Mouse (Mus musculus): ENCODE data around the gene Plod2. TPM values are rescaled to one million over a fixed set of nuclear protein-coding genes. Genes with fewer than 3 reads are reported as not detected.

Plod2 gene
- total RNA-seq, 2 experiments from 2014 or later = 17.2 to 20.9 TPM

DNA sequence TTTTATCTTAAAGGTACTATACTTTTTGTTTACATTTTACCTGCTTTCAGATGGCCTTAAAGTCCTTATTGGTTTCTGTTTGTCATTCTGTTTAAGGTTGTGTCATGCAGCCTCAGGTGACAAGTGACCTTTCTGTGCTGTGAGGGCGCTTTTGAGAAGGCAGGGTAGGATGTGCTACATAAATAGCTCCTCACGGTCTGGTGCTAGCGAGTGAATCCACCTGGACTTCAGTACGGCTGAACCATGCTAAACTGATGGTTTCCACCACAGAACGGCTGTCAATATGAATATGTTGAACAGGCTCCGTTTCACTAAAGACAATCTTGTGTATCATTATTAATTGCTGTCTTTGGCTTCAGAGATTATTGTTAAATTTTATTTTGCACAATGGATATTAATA, 52.5 kb downstream of the Plod2 start:
- no peak for DNase-seq (ENCODE audit: low spot score)
- intact Hi-C loops (cut with DNase I) = loop anchor here (5.0 kb wide), 1 partner anchor 97 kb away; no protein-coding TSS in a partner anchor

- intact Hi-C loops (cut with DNase I) = loop anchor here (5.0 kb wide), 1 partner anchor 48 kb away; no protein-coding TSS in a partner anchor
- no peak for DNase-seq (ENCODE audit: low spot score)
Observed at GRCm38 (mm10) chr9:92595296-92595695, 53.3 kb downstream of the Plod2 start.

DNA sequence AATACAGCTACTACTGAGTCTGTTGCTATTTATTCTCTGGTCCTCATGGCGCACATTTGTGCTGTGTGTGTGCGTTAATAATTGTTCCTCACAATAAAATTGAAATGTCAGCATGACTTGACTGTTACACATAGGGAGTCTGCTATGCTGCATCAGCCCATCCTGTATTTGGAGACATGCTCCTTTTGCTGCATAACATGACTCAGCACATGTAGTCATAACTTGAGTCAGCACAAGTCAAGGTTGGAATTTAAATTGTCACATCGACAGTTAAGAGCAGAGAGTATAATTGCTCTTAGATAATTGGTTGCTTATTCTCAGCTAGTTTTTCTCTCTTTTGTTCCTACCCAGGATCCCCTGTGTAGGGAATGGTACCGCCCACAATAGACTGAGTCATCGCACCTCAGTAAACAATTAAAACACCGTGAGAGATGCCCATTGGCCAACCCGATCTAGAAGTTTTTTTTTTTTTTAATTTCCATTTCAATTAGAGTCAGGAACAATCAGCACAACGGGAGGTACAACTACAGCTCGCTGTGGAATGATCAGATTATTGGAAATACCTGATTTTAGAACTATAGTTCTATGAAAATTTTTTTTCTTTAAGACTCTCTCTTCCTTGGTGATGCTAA, 55.0 kb downstream of the Plod2 start:
- intact Hi-C loops (cut with DNase I) = loop anchor here (5.0 kb wide), 1 partner anchor 50 kb away; no protein-coding TSS in a partner anchor
- DNase-seq (ENCODE audit: low spot score) = no peak

DNA sequence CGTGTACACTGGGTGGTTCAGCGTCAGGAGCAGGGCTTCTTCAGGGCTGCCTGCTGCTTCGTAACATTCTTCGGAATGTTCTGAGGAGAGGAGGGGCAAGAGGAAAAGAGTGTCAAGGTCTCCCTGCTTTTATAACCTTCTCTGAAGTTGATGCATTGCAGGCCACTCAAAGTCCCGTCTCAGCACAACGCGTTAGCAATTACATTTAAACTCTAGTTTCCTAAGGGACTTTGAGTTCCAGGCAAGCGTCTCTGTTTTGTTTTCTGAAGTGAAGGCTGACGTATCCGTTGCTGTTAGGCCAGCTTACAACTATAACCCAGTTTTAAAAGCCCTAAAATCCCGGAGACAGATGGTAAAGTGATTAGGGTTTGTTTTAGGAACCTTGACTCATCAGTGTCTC, 55.8 kb downstream of the Plod2 start:
- intact Hi-C loops (cut with DNase I) = loop anchor here (5.0 kb wide), 1 partner anchor 50 kb away; no protein-coding TSS in a partner anchor
- DNase-seq (ENCODE audit: low spot score) = no peak

DNA sequence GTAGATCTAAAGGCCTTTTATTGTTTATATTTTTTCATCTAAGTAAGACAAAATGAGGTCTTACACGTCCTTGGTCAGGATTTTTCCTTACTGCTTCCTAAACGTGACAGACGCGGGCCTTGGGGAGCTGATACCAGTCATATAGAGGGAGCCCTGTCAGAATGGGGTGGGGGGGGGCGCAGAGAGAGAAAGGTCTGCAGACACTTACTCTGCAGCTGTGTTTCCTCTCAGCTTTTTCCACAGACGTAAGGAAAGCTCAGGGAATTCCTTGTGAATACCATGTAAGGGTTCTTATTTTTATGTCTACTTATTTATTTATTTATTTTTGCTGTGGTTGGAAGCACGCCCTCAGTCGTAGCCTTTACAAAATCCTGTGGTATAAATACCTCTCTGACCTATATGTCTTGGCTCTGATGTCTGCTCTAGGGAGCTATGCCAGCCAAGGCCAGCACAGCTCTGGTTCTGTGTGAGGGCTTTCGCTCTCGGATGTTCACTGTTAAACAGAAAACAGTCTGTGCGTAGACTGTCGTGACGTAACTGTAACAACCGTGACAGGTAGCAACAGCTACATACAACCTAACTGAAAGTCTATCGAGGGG, 58.0 kb downstream of the Plod2 start:
- no peak for DNase-seq (ENCODE audit: low spot score)
- intact Hi-C loops (cut with DNase I) = loop anchor here (5.0 kb wide), 1 partner anchor 53 kb away; no protein-coding TSS in a partner anchor

- intact Hi-C loops (cut with DNase I) = no loop called here
- no peak for DNase-seq (ENCODE audit: low spot score)
Observed at GRCm38 (mm10) chr9:92601551-92601950, 59.5 kb downstream of the Plod2 start.

GRCm38 (mm10) chr9:92603541-92603940, 61.5 kb downstream of the Plod2 start:
- intact Hi-C loops (cut with DNase I) = no loop called here
- no peak for DNase-seq (ENCODE audit: low spot score)

DNA sequence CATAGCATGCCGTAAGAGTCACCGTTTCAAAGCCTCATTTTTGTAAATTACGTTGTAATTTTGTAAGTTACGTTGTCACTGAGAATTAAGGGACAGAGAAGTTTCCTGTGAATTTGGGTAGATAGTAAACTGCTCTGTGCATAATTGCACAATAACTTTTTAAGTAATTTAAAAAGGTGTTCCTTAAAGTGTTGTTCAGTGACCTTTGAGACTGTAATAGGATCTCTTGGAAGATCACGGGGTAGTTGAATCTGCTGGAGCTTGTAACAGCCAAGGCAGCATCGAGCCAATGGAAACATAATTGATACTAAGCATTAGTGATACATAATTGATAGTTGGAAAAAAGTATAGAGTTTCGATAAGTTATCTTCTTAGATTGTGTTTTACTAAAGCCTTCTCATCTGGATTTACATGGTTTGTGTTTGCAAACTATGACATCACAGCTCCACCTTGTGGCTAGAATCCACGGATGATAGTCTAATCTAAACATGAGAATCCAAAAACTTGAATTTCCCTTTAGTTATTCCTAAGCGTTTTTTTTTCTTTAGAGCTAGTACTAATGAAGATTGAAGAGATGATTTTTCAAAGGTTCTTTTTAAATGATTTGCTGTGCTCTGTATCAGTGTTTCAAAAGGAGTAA, 68.7 kb downstream of the Plod2 start:
- intact Hi-C loops (cut with DNase I) = loop anchor here (1.0 to 10.0 kb wide), 3 partner anchors 111 to 393 kb away; no protein-coding TSS in a partner anchor
- DNase-seq (ENCODE audit: low spot score) = no peak

DNA sequence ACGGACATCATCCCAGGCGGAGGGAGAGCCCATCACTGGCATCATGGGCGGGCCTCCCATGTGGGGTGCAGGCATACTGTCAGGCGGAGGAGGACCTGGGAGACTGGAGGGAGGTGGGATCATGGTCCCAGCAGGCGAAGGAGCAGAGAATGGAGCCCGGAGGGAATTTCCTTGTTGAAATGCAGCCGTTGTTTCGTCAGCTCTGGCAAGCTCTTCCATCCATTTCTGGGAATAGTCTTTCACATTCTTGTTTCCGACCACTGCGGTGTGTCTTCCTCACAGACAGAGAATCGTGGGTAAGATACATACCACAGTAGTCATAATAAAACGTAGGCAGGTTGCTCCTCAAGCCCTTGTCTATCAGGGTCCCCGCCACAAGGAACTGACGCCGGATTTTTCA, 70.6 kb downstream of the Plod2 start:
- intact Hi-C loops (cut with DNase I) = loop anchor here (5.0 to 10.0 kb wide), 2 partner anchors 262 to 395 kb away; no protein-coding TSS in a partner anchor
- DNase-seq (ENCODE audit: low spot score) = no peak

DNA sequence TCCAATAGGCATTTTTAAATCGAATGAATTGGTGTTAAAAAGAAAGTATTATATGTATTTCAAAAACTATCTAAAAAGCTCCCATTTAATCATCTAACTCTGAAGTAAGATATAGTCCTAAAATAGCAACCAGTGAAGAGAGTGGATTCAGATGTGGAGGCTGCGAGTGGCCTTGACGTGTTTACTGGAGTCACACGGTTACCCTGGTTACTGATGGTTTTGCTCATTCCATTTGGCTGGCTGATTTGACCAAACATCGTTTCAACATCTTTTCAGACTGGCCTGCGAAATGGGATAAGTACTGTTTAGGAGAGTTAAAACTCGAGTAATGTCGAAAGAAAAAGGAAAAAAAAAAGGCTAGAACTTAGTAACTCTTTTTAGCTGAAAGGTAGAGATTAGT, 71.2 kb downstream of the Plod2 start:
- intact Hi-C loops (cut with DNase I) = loop anchor here (5.0 to 10.0 kb wide), 2 partner anchors 262 to 396 kb away; no protein-coding TSS in a partner anchor
- no peak for DNase-seq (ENCODE audit: low spot score)

DNA sequence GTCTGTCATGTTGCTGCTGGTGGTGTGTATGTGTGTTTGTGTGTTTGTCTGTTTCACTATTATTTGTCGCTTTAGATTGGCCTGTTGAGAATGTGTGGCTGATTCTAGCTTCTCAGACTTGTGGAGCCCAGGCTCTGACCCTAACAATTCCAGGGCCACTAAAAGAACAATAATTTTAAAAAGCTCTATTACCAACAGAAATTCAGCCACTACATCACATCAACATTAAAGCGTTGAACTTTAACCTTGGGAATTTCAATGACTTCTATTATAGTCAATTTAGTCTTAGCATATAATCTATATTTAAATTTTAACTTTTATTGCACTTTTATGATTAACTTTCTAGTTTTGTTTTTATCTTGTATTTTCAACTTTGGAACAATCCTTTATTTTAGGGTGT, 74.4 kb downstream of the Plod2 start:
- intact Hi-C loops (cut with DNase I) = loop anchor here (10.0 kb wide), 1 partner anchor 258 kb away; no protein-coding TSS in a partner anchor
- DNase-seq (ENCODE audit: low spot score) = no peak

- intact Hi-C loops (cut with DNase I) = loop anchor here (10.0 kb wide), 1 partner anchor 257 kb away; no protein-coding TSS in a partner anchor
- no peak for DNase-seq (ENCODE audit: low spot score)
Observed at GRCm38 (mm10) chr9:92617376-92617775, 75.4 kb downstream of the Plod2 start.

GRCm38 (mm10) chr9:92620088-92620487, 78.1 kb downstream of the Plod2 start:
- intact Hi-C loops (cut with DNase I) = no loop called here

DNA sequence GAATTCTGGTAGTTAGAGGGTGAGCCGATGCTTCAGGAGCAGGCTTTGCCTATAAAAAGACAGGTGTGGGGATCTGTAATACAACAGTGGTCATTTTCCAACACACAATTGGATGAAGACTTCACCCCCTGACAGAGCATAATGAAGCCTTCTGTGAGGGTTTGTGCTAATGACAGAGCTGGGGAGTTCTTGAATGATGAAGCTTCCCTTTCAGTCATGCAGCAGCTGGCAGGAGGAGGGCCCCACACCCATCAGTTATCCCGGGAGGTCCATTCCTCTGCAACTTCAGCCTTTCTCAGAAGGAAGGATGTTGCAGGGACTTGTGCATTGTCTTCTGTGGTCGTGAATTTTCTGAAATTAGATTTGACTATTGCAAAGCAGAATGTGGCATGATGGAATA, 79.2 kb downstream of the Plod2 start:
- DNase-seq (ENCODE audit: low spot score) = no peak
- intact Hi-C loops (cut with DNase I) = no loop called here

More at GRCm38 (mm10) chr9:92620088-92620487, 78.1 kb downstream of the Plod2 start:
- DNase-seq (ENCODE audit: low spot score) = no peak

DNA sequence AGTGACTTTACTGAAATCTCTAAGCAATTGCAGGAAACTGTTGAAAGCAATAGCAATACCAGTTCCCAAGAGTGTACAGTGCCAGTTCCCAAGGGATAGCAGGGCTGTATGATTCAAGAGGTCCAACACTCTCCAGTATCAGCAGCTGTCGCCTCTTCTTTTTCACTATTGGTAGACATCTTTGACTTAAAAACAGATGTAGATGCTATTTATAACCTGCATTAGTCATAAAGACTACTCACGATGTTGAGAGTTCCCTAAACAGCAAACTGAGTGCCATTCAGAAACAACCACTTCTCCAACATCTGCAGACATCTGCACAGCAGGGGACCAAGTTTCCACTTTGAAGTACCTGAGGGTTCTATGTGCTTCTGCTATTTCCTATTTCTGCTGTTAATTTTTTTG, 79.9 kb downstream of the Plod2 start:
- intact Hi-C loops (cut with DNase I) = no loop called here
- no peak for DNase-seq (ENCODE audit: low spot score)

DNA sequence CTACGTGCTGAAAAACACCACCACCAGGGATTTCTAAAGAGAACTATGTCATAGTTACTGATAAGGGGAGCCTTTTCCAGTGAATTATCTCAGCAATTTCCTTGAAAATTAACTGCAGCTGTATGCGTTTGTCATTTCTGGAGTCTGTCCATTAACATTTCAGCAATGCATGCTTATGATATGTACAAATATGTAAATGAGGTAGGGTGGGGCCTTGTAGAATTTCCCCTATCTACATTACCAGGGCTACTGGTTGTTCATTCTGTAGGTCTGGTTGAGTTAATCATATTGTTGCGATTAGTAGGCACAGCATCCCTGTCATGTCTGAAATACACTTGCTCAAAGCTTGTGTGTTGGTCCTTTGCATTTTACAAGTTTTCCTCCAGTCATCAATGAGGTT, 92.8 kb downstream of the Plod2 start:
- no peak for DNase-seq (ENCODE audit: low spot score)
- intact Hi-C loops (cut with DNase I) = no loop called here

DNA sequence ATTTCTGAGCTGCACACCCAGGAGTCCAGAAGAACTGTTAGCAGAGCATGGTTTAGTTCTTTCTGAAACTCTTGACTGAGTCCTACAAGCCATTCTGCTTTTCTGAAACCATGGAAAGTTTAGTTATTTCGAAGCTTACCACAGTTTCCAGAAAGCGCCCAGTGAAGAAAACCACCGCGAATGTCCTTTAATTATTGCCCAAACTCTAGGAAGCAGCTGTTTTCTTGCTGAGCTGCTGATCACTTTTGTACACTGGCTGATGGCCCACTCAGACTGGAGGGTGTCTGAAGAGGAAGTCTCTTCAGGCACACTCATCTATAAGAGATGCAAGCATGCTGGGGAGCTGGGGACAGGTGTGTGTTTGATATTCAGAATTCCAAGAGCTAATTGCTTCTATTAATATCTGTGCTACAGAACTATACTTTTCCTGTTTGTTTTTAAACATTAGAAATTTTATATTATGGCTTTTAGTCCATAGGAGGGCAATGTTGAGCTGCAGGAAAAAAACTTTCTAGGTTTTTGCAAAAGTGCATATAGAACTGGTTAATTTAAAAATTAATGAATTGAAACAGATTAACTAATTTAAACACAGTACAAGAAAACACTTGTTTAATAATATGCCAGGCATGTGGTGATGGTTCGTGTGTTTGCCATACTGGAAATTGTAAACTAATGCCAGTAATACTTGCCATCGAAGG, 97.3 kb downstream of the Plod2 start:
- DNase-seq (ENCODE audit: low spot score) = no peak
- intact Hi-C loops (cut with DNase I) = no loop called here

GRCm38 (mm10) chr9:92641717-92642116, 99.7 kb downstream of the Plod2 start:
- DNase-seq (ENCODE audit: low spot score) = no peak
- intact Hi-C loops (cut with DNase I) = no loop called here
